Mouse (Mus musculus) T-cell, adult 2 months (primary cell): Measurements from ENCODE around the gene Tgfbr2.

Experiments
- DNase-seq: peaks from one replicate; pipeline ENCODE4 v3.0.0; 2022; ENCODE audit warnings: low spot score

The Tgfbr2 gene

GRCm38 (mm10) chr9:116115875-116116274 lies 59.3 kb downstream of the Tgfbr2 start:
- no peak for DNase-seq

GRCm38 (mm10) chr9:116114339-116114738 lies 60.8 kb downstream of the Tgfbr2 start:
- peak; percentile 78 for DNase-seq

- no peak for DNase-seq
Measured at GRCm38 (mm10) chr9:116111149-116111970, 63.8 kb downstream of the Tgfbr2 start.

- no peak for DNase-seq
Measured at GRCm38 (mm10) chr9:116108729-116109128, 66.4 kb downstream of the Tgfbr2 start.

- DNase-seq = no peak
Measured at GRCm38 (mm10) chr9:116104770-116105169, 70.4 kb downstream of the Tgfbr2 start.

- DNase-seq = peak; percentile 73
Measured at GRCm38 (mm10) chr9:116101842-116102241, 73.3 kb downstream of the Tgfbr2 start.

- DNase-seq = no peak
Measured at GRCm38 (mm10) chr9:116100015-116100414, 75.1 kb downstream of the Tgfbr2 start.

- DNase-seq = no peak
Measured at GRCm38 (mm10) chr9:116099596-116099993, 75.6 kb downstream of the Tgfbr2 start.

- DNase-seq = no peak
Measured at GRCm38 (mm10) chr9:116098724-116099595, 76.2 kb downstream of the Tgfbr2 start.

- peak; percentile 55 for DNase-seq
Measured at GRCm38 (mm10) chr9:116091921-116092320, 83.2 kb downstream of the Tgfbr2 start.

GRCm38 (mm10) chr9:116091101-116091841 lies 83.9 kb downstream of the Tgfbr2 start:
- DNase-seq = peak; percentile 70

- DNase-seq = no peak
Measured at GRCm38 (mm10) chr9:116090296-116090695, 84.9 kb downstream of the Tgfbr2 start.

GRCm38 (mm10) chr9:116088912-116089311 lies 86.2 kb downstream of the Tgfbr2 start:
- DNase-seq = peak; percentile 28

- peak; percentile 74 for DNase-seq
Measured at GRCm38 (mm10) chr9:116087880-116088279, 87.3 kb downstream of the Tgfbr2 start.

GRCm38 (mm10) chr9:116087263-116087662 lies 87.9 kb downstream of the Tgfbr2 start:
- DNase-seq = no peak

GRCm38 (mm10) chr9:116085999-116086398 lies 89.2 kb downstream of the Tgfbr2 start:
- DNase-seq = no peak

GRCm38 (mm10) chr9:116084324-116084931 lies 90.7 kb downstream of the Tgfbr2 start:
- peak; percentile 79 for DNase-seq

GRCm38 (mm10) chr9:116083726-116084323 lies 91.3 kb downstream of the Tgfbr2 start:
- DNase-seq = no peak

- no peak for DNase-seq
Measured at GRCm38 (mm10) chr9:116083300-116083699, 91.9 kb downstream of the Tgfbr2 start.

GRCm38 (mm10) chr9:116081781-116082180 lies 93.4 kb downstream of the Tgfbr2 start:
- no peak for DNase-seq

GRCm38 (mm10) chr9:116077419-116077818 lies 97.7 kb downstream of the Tgfbr2 start:
- peak; percentile 20 for DNase-seq
